Mouse (Mus musculus): ENCODE measurements at regions not wholly inside any gene's neighbourhood (a gene's known extent, or its start where the extent isn't known, plus 50 kb on each side); places are given as distances from the start of the nearest gene placed in this dataset.

DNA sequence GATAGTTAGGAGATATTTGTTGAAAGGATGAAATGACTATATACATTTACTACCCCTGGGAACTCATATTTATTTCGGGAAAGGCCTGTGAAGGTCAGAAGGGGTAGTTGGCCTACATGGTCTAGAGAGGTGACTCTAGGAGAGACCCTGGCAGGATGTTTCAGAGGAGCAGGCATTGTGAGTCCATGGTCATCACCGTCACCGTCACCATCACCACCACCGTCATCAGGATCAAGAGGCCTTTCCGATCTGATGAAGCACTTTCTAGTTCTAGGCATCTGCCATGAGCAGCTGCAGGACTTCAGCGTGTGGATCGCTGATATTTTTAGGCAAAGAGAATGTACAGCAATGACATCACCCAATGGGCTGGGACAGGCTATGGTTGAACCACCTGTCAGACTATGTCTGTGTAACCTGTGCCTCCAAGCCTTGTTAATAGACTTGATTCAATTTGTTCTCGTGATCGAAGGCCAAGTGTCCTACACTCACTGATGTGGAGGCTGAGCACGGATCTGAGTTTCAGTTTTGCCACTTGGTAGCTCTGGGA is 50.4 kb upstream of the Neo1 start:
- TF ChIP-seq CTCF (IDR thresholded peaks at IDR 0.05; ENCODE audit: extremely low read depth, insufficient read length, insufficient replicate concordance, low read depth, low read length) (no peak), POLR2A (IDR thresholded peaks at IDR 0.05; ENCODE audit: low read depth, low read length) (no peak)

Measured in small intestine, adult 2 months (tissue).